Mouse (Mus musculus): Measurements from ENCODE around the gene Rfx2. TPM values are rescaled to one million over a fixed set of nuclear protein-coding genes. Genes with fewer than 3 reads are reported as not detected.

Gene Rfx2
- polyA plus RNA-seq, 1 experiment from 2014 or later = 3.5 TPM

GRCm38 (mm10) chr17:56727029-56727649 is 103.7 kb downstream of the Rfx2 start:
- Histone ChIP-seq H3K36me3 (ENCODE audit: control insufficient read depth, insufficient read depth, low read length) (peaks cover 29% of the 10 kb centered on the region), H3K27me3 (replicated peaks; ENCODE audit: control insufficient read depth, insufficient read depth, low read length) (no peaks in the 10 kb centered on the region), H3K9ac (ENCODE audit: low read depth, low read length) (no peak overlapping the region), H3K27ac (replicated peaks; ENCODE audit: low read depth, low read length) (peak overlapping the region; percentile 41), H3K4me1 (ENCODE audit: control insufficient read depth, insufficient read depth, low read length) (peaks cover 5% of the 10 kb centered on the region), H3K4me2 (ENCODE audit: low read depth, low read length) (no peak overlapping the region), H3K9me3 (ENCODE audit: control insufficient read depth, low read length) (no peaks in the 10 kb centered on the region), H3K4me3 (ENCODE audit: low read depth, low read length) (no peak overlapping the region)
- 18% methylated on average over 7 of the region's 7 CpGs for WGBS
- peak; percentile 58 for ATAC-seq (ENCODE audit: low read depth)
- peak; percentile 62 for DNase-seq (ENCODE audit: low spot score)

Other genes starting within 250 kb of the Rfx2 start
- gene Safb2, start 246.4 kb downstream of the Rfx2 start, polyA plus RNA-seq (2014; fragmentation: Nextera tagmentation; extraction: Ambion mirVana) = 50.2 and 54.8 TPM in 2 replicates
- 62.9 and 68.2 TPM in 2 replicates for gene Safb, start 246.2 kb downstream of the Rfx2 start, polyA plus RNA-seq (2014; fragmentation: Nextera tagmentation; extraction: Ambion mirVana)
- gene 2410015M20Rik, start 221.2 kb downstream of the Rfx2 start, polyA plus RNA-seq (2014; fragmentation: Nextera tagmentation; extraction: Ambion mirVana) = 271 and 281 TPM in 2 replicates
- 2,068 and 2,222 TPM in 2 replicates for gene Rpl36, start 217.6 kb downstream of the Rfx2 start, polyA plus RNA-seq (2014; fragmentation: Nextera tagmentation; extraction: Ambion mirVana)
- 44.0 and 51.8 TPM in 2 replicates for gene Lonp1, start 204.1 kb downstream of the Rfx2 start, polyA plus RNA-seq (2014; fragmentation: Nextera tagmentation; extraction: Ambion mirVana)
- 0.24 and 0.31 TPM in 2 replicates for gene Catsperd, start 202.9 kb downstream of the Rfx2 start, polyA plus RNA-seq (2014; fragmentation: Nextera tagmentation; extraction: Ambion mirVana)
- 78.8 and 87.8 TPM in 2 replicates for gene Ranbp3, start 157.7 kb downstream of the Rfx2 start, polyA plus RNA-seq (2014; fragmentation: Nextera tagmentation; extraction: Ambion mirVana)
- gene Ndufa11, start 113.2 kb downstream of the Rfx2 start, polyA plus RNA-seq (2014; fragmentation: Nextera tagmentation; extraction: Ambion mirVana) = 424 and 466 TPM in 2 replicates
- gene Vmac, start 113.0 kb downstream of the Rfx2 start, polyA plus RNA-seq (2014; fragmentation: Nextera tagmentation; extraction: Ambion mirVana) = 18.6 and 21.4 TPM in 2 replicates
- 14.0 and 17.4 TPM in 2 replicates for gene Nrtn, start 73.5 kb downstream of the Rfx2 start, polyA plus RNA-seq (2014; fragmentation: Nextera tagmentation; extraction: Ambion mirVana)
- 33.3 and 42.0 TPM in 2 replicates for gene Dus3l, start 66.3 kb downstream of the Rfx2 start, polyA plus RNA-seq (2014; fragmentation: Nextera tagmentation; extraction: Ambion mirVana)
- 0.61 and 1.2 TPM in 2 replicates for gene Prr22, start 60.8 kb downstream of the Rfx2 start, polyA plus RNA-seq (2014; fragmentation: Nextera tagmentation; extraction: Ambion mirVana)
- gene Acsbg2, start 43.4 kb upstream of the Rfx2 start, polyA plus RNA-seq (2014; fragmentation: Nextera tagmentation; extraction: Ambion mirVana) = not detected in 2 replicates
- 0.14 and 0.26 TPM in 2 replicates for gene 1700061G19Rik, start 44.5 kb upstream of the Rfx2 start, polyA plus RNA-seq (2014; fragmentation: Nextera tagmentation; extraction: Ambion mirVana)
- gene Mllt1, start 104.4 kb upstream of the Rfx2 start, polyA plus RNA-seq (2014; fragmentation: Nextera tagmentation; extraction: Ambion mirVana) = 24.7 and 32.7 TPM in 2 replicates
- 1.3 and 2.4 TPM in 2 replicates for gene Acer1, start 151.1 kb upstream of the Rfx2 start, polyA plus RNA-seq (2014; fragmentation: Nextera tagmentation; extraction: Ambion mirVana)
- 140 and 142 TPM in 2 replicates for gene Clpp, start 159.3 kb upstream of the Rfx2 start, polyA plus RNA-seq (2014; fragmentation: Nextera tagmentation; extraction: Ambion mirVana)
- gene Alkbh7, start 166.3 kb upstream of the Rfx2 start, polyA plus RNA-seq (2014; fragmentation: Nextera tagmentation; extraction: Ambion mirVana) = 35.7 and 39.8 TPM in 2 replicates
- 0.84 TPM in 1 of 2 replicates, not detected in the other for gene Pspn, start 169.0 kb upstream of the Rfx2 start, polyA plus RNA-seq (2014; fragmentation: Nextera tagmentation; extraction: Ambion mirVana)
- 55.4 and 55.5 TPM in 2 replicates for gene Gtf2f1, start 180.3 kb upstream of the Rfx2 start, polyA plus RNA-seq (2014; fragmentation: Nextera tagmentation; extraction: Ambion mirVana)
- gene Gm17949, start 180.5 kb upstream of the Rfx2 start, polyA plus RNA-seq (2014; fragmentation: Nextera tagmentation; extraction: Ambion mirVana) = 0.19 and 0.41 TPM in 2 replicates
- 43.5 and 44.9 TPM in 2 replicates for gene Khsrp, start 200.5 kb upstream of the Rfx2 start, polyA plus RNA-seq (2014; fragmentation: Nextera tagmentation; extraction: Ambion mirVana)
- not detected in 2 replicates for gene Slc25a41, start 210.6 kb upstream of the Rfx2 start, polyA plus RNA-seq (2014; fragmentation: Nextera tagmentation; extraction: Ambion mirVana)
- gene Crb3, start 228.1 kb upstream of the Rfx2 start, polyA plus RNA-seq (2014; fragmentation: Nextera tagmentation; extraction: Ambion mirVana) = 5.5 and 8.1 TPM in 2 replicates
- 6.9 and 7.8 TPM in 2 replicates for gene Slc25a23, start 228.8 kb upstream of the Rfx2 start, polyA plus RNA-seq (2014; fragmentation: Nextera tagmentation; extraction: Ambion mirVana)
- 1.6 and 2.1 TPM in 2 replicates for gene Dennd1c, start 247.5 kb upstream of the Rfx2 start, polyA plus RNA-seq (2014; fragmentation: Nextera tagmentation; extraction: Ambion mirVana)

Data from embryonic facial prominence, embryonic 14.5 days (tissue).